Mouse (Mus musculus) ovary, postnatal 10 days (tissue): ENCODE results near the gene Plppr3.

Experiments used
- DNase-seq: peaks from one replicate; pipeline ENCODE4 v3.0.0; 2022; ENCODE audit warnings: low spot score

Gene Plppr3

DNA sequence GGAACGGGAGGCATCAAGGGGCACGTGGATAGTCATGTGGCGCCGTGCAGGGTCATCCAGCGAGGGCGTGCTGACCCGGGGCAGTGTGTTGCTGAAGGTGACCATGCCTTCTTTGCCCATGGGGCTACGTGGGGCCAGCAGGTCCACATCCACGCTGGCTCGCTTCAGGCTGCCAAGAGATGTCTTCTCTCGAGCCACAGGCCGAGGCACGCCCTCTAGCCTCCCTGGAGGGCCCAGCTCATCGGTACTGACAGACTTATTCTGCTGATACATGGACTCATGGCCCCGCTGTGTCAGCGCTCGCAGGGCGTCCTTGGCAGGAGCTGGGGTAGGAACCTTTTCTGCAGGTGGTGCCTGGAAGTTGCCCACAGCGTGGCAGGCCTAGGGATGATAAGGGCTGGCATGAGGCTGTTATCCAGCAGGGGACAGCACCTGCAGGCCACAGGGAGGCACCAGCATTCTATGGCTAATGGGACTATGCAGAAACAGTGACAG, 8.6 kb downstream of the Plppr3 start:
- no peak for DNase-seq

DNA sequence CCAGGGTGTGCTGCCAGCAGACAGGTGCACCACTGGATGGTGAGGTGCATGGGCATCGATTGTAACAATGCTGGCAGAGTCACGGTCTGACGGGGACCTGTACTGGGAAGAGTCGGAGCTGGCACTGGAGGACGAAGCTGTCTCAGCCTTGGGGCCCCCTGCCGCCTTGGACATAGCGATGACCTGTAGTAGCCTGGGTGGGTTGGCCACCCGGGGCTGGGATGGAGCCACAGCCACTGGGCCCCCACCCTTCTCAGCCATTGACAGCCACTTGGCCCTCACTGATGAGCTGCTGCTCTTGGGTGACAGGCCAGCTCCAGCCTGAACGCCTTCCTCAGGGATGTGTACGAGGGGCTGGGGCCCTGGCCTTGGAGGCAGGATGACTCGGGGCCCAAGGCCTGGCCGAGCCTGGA, 9.2 kb downstream of the Plppr3 start:
- DNase-seq: no peak

DNA sequence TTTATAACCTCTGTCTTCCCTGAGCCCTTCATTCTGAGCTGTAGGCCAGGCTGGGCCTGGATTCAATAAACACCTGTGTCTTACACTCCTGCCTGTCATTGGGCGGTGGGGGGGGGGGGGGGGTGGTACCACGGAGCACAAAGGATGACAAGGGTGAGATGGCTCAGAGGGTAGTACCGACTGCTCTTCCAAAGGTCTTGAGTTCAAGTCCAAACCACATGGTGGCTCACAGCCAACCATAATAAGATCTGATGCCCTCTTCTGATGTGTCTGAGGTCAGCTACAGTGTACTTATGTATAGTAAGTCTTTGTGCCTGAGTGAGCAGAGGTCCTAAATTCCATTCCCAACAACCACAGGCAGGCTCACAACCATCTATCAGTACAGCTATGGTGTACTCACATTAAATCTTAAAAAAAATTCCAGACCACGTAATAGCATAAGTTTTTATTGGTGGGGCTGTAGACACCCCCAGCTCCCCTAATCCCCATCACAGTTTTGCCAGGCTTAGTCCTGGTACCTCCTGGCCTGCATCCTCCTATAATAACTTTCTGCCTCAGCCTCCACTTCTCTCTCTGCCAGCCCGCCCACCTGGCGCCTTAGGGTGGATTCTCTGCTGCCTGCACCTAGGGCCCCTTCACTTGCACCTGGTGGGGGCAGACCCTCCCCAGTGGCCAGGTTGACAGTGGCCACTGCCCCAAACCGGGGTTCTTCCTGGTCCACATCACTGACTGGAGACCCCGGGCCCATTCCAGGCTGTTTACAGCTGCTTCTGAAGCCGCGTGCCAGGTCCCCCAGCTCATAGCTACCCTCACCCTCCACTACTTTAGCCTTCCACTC, 9.9 kb downstream of the Plppr3 start:
- no peak for DNase-seq

DNA sequence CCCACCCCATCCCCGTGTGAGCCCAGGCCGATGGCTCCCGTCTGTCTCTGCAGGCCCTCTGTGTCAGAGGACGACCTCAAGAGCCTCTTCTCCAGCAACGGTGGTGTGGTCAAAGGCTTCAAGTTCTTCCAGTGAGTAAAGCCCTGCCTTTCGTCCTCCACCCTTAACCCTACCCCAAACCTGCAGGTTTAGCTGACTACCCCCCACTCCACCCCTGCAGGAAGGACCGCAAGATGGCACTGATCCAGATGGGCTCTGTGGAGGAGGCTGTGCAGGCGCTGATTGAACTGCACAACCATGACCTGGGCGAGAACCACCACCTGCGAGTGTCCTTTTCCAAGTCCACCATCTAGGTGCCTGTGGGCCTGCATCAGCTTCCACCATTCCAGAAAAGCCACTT, 11.5 kb downstream of the Plppr3 start:
- no peak for DNase-seq

DNA sequence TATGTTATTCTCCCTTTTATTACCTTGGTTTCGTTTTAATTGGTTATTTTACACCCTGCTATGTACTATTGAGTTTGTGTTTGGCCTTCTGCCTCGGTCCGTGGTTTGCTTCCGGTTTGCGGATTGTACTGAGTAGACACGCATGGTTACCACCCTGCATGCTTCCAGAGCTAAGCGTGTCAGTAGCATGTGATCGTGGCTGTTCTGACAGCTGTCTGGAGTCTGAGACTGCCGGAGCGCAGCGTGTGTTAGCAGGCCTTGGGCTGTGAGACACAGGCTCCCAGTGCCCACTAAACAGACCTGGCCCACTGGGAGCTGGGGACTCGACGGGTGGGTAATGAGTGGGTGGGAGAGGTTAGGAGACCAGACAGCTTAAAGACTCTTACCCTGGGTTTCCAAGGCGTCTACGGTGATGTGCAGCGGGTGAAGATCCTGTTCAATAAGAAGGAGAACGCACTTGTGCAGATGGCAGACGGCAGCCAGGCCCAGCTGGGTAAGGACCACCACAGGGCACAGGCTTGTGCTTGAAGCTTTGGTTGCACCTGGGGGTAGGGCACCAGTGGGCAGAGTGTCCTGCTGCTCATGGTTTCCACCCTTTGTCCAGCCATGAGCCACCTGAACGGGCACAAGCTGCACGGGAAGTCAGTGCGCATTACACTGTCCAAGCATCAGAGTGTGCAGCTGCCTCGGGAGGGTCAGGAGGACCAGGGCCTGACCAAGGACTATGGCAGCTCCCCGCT, 12.2 kb downstream of the Plppr3 start:
- no peak for DNase-seq

DNA sequence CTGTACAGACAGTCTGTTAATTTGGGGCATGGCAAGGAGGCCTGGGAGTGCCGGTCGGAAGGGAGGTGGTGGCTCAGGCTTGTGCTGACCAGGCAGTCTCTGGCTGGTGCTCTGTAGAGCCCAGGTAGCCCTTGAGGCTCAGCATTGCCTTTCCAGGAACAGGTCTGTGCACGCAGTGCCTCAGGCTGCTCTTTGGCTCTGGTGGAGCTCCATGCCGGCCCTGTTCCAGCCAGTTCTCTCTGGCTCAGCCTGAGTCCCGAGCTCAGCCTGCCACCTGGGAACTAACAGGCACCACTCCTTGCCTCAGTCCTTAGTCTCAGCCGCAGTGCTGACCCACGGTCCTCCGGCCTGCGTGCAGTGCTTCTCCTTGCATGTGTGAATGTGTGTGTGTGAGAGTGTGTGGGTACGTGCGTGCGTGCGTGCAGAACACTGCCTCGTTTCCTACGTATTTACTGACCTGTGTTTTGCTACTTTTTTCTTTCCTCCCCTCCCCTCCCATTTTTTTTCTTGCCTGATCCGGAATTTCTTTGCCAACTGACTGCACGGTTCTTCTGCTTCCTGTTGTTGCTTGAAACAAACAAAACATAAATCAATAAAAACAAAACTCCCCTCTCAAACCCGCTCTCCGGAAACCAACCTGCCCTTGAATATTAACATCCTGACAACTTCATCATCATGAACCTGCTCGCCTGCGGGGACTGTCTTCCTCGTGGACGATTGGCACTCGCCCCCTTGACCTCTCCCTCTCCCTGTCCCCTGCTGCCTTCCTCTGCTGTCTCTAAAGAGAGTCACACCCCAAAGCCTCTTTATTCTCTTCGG, 13.0 kb downstream of the Plppr3 start:
- no peak for DNase-seq

DNA sequence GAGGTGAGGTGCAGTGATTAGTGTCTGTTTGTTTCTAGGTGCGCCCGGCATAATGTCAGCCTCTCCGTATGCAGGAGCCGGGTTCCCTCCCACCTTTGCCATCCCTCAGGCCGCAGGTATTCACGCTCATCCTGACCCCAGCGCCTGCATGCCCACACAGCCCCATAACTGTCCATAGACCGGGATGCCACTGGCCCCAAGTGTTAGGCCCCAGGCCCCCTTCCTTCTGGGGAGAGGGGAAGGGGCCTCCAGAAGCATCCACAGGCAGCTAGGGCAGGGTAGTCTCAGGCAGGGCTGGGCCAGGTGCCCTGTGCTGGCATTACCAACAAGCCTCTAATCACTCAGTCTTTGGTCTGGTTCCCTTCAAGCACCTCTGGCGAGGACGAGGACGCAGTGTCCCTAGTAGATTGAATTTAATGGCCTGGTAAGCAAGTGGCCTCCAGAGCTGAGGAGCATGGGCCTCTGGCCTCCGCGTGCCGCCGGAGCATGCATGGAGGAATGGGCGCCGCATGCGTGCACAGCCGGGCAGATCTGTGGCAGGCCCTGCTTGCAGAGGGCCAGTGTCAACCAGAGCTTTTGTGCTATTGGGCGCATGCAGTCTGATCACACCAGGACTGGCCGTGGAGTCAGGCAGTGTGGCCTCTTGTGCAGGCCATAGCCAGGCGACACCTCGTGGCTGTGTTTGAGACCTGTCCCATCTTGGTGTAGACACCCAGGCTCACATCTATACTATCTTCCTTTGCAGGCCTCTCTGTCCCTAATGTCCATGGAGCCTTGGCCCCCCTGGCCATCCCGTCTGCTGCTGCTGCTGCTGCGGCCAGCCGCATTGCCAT, 14.1 kb downstream of the Plppr3 start:
- no peak for DNase-seq

DNA sequence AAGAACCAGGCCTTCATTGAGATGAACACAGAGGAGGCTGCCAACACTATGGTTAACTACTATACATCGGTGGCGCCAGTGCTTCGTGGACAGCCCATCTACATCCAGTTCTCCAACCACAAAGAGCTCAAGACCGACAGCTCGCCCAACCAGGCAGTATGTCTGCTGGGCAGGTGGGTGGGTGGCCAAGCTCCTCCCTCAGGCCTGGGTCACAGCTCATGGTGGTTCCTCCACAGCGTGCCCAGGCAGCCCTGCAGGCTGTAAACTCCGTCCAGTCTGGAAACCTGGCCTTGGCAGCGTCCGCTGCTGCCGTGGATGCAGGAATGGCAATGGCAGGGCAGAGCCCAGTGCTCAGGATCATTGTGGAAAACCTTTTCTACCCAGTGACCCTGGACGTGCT, 15.3 kb downstream of the Plppr3 start:
- DNase-seq: no peak

DNA sequence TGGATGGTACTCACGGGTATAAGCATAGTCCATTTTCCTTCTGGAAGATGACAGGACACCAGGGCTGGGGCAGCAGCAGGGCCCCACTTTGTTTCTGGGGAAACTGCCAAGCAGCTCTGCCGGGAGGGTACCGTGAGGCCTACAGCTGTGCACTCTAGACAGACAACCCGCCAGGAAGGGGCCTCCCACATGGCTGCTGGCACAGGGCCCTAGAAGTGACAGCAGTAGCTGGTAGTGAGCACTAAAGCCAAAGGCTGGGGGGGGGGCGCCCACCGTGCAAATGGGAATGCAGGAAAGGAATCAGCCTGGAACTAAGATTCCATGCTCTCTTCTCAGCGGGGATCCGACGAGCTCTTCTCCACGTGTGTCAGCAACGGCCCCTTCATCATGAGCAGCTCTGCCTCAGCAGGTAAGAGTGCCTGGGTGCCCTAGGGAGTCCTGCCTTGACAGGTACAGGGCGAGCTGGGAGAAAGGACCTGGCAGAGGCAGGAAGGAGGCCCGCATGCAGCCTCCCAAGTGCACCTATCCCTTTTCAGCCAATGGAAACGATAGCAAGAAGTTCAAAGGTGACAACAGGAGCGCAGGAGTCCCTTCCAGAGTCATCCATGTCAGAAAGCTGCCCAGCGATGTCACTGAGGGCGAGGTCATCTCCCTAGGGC, 15.9 kb downstream of the Plppr3 start:
- DNase-seq: no peak

DNA sequence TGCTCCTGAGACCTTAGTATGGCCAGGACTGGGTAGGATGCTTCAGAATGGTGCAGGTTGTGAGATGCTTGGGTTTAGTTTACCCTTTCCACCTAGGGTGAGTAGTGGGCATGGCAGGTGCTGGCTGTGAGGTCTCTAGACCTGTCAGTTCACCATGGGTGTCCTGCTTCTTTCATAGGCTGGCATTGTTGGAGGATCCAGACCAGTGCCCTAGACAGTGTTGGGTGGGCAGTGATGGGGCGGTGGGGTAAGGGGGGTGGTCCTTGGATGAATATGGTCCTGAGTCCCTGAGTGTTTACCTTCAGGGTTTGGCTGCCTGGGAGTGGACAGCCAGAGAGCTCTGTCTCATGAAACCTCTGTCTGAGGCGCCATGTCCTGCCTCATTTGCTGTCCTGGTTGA, 16.5 kb downstream of the Plppr3 start:
- no peak for DNase-seq

DNA sequence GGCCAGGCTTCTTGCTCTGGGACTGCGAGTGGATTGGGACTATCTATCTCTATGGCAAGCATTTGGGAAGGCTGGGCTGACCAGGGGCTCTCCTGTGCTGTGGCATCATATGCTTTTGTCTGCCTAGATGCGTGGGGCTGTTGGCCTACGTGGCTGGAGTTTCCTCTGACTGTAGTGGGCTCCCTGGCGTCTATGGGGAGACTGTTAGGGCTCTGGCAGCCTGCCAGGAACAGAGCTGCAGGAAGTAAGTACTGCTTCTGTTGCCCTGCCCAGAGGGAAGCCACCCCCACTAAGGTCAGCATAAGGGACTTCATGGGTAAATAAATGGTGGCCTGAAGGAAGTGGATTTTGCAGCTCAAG, 17.0 kb downstream of the Plppr3 start:
- DNase-seq: no peak

DNA sequence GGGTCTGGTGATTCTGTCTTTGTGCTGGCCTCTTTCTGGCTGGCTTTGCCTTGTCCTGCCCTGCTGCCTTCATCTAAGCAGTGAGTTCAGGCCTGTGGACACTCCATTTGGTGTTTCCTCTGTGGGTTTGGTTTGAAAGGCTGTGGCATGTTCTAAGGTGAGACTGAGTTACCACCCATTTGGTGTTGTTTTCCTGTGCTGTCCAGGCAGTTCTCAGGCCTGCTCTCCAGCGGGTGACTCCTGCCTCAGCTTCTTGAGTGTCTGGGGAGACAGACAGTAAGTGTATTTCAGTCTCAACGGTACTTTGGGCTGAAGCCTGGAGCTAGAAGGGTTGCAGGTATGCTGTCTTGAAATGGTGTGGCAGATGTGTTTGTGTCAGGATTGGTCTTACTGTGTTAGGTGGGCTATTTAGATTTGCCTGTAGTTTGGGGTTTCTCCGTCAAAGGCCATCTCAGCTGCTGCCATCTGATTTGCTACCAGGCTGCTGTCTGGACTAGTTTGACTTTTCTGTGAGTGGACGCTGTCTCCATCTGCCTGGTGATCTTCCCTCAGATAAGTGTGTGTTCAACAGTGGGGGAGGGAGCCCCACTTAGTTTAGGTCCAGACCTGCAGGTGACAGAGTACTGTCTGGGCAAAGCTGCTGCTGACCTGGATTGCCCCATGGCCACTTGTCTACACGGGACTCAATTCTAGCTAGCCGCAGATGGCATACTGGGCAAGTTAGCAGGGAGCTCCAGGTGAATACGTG, 17.6 kb downstream of the Plppr3 start:
- DNase-seq: no peak

DNA sequence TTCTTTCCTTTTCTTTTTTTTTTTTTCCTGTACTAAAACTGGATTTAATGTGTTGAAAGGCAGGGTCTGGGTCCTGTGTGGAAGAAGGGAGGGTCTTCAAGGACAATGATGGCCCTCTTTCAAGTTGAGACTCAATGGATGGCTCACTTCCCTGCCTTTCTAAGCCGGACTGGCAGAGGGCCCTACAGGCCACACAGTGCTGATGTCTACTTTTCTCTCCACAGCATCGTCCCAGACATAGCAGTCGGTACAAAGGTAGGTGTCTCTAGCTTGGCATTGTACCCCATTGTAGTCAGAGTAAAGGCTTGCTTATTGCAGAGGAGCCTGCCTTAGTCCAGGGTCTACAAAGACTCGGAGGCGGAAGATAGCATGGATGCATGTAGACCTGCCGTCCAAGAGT, 18.2 kb downstream of the Plppr3 start:
- DNase-seq: no peak

DNA sequence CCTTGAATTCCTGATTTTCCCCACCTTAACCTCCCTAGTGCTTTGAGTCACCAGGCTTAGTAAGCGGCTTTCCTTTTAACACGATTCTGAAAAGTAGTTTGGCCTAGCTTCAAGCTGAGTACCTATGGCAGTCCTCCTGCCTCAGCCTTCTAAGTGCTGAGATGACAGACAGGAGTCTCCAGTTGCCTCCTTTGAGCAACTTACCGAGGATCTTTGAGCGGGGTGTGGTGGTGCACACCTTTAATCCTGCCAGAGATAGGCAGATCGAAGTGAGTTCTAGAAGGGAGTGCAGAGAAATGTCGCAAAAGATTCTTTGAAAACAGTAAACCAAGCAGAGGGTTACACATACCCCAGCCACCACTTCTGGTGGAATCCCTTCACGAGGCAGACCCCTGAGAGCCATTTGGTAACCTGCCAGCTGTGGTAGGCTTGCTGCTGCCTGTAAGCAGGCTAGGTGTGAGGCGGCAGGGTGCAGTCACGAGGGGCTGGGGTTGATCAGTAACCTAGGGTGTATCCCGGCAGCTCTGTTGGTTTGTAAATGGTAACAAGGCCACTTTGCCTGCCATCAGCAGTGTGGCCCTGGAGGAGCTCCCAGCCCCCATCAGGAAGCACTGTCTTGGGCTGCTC, 18.8 kb downstream of the Plppr3 start:
- DNase-seq: no peak

DNA sequence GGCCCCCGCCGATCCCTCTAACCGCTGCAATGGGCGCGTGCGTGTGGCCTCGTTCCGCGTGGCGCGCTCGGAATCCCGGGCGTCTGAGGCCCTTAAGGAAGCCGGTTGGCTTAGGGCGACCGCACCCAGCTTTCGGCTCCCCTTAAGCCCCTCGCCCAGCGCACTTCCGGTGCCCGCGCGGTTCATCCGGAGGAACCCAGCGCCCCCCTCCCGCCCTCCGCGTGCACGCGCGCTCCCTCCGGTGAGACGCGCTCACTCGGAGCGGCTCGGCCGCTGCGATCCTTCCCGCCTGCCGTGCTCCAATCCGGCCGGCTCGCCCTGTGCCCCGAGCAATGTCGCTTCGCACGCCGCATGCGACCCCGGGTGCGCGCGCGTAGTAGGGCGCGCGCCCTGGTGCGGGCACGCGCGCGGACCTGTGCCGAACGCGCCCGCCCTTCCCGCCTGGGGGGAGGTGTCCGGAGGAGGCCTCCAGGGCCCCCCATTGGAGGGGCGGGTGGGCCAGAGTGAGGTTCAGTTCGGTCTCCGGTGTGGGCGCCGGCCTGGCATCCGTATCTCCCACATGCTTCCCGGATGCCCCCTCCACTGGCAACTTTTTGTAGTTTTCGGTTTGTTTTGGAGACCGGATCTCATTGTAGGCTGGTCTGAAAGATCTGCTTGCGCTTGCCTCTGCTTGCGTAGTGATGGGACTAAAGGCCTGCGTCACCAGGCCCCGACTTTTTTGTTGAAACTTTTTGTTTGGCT, 19.5 kb downstream of the Plppr3 start:
- no peak for DNase-seq

DNA sequence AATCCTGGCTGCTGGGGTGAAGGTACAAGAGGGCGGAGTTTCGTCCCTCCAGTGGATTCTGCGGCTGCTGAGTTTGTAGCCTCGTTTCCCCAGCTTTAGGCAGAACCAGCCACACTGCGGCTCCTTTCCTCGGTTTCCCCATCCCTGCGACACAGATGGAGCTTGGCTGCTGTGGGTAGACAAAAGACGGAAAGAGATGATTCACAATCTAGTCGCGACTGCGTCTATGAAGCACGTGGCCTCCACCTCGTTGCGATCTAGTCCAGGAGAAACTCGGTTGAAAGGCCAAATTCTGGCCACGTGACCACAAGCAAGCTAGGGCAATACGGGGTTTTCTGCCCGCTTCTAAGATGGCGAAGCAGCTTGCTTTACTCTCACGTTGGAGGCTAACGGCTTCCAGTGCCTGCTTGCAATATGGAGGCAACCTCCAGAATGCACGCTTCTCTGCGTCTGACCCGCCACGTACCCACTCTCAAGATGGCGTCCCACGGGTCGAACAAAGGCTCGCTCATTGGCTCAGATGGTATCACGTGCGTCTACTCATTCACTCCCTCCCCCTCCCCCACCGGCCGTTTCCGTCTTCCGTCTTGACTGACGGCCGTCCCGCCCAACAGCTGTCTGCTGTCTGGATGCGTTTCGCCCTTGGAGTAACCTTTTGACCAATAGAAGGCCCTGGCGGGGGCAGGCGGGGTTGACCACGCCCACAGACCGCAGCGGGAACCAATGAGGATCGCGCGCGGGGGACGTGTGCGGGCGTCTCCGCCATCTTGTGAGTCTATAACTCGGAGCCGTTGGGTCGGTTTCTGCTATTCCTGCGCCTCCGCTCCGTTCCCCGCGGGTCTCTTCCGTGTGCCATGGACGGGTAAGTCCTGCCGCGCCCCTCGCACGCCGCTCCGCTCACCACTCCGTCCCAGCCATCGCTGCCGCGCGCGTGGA, 20.3 kb downstream of the Plppr3 start, which contains the start of gene Ptbp1:
Gene Ptbp1 (plus strand): TSS at position 568 of the 936 bp plus-strand sequence.
- DNase-seq: peak; percentile 96

DNA sequence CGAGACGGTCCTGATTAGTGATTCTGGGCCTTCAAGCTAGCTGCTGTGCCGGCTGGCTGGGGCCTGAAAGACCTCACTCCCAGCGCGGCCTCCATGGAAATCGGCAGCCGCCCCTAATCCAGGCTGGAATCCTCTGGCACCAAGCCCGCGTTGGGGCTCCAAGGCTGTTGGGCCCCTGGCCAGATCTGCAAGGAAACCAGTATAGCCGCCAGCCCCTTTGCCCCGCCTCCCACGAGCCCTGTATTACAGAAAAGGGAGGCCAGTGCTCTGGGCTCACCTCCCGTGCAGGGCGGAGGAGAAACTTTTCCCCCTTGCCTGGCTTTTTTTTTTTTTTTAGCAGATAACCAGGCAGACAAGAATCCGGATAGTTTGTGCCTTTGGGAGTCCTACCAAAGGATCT, 21.0 kb downstream of the Plppr3 start:
- DNase-seq: peak; percentile 99

DNA sequence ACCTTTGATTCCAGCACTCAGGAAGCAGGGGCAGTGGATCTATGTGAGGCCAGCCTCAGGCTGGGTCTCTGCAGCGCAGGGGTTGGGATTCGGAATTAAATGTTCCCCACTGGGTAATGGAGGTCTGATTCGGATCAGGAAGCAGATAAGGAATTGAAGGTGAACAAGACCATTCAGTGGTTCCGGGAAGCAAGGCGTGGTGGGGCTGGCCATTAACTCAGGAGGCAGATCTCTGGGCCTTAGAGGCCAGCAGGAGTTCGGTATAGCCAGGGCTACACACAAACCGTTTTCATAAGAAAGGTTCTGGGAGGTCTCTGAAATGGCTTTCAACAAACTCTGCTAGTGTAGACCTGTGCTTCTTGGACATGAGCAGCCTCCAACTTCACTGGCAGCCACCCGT, 21.6 kb downstream of the Plppr3 start:
- DNase-seq: no peak
